Mouse (Mus musculus): ENCODE data around the gene Ranbp10. TPM values are rescaled to one million over a fixed set of nuclear protein-coding genes. Genes with fewer than 3 reads are reported as not detected.
"Not testable (repeated sequence)": the region's sequence is repeated elsewhere in the genome, so short reads cannot be mapped to it uniquely, and the experiment has no call there.

The Ranbp10 gene
- total RNA-seq, 1 experiment from 2014 or later, result 29.5 TPM

DNA sequence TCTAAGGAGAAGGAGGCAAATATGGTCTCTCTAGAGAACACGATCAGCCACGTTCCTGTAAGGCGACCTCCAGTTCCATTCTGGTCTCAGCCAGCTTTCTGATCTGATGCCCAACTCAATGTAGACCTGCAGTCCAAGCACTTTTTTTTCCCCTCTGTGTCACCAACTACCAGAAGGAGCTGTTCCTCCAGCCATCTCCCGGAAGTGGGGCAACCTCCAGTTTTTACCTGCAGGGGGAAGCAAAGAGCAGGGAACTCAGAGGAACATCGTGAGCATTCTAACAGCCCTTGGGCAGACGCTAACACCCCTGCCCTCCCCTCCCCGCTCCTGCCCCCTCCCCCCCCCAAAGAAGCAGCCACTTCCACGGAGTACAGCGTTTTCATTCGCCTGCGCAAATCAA, 8.2 kb upstream of the Ranbp10 start:
- peak; percentile 74 for DNase-seq

DNA sequence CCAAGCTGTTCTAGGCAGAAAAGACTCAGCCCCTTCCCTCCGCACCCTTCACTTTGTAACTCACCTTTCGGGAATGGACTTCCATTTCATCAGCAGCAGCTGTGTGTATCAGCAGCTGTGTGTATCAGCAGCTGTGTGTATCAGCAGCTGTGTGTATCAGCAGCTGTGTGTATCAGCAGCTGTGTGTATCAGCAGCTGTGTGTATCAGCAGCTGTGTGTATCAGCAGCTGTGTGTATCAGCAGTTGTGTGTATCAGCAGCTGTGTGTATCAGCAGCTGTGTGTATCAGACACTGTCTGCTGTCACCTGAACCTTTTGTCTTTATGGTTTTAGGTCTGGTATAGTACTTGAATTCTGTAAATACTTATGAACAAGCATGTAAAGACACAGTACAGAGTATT, 6.6 kb upstream of the Ranbp10 start:
- not testable (repeated sequence) for DNase-seq

DNA sequence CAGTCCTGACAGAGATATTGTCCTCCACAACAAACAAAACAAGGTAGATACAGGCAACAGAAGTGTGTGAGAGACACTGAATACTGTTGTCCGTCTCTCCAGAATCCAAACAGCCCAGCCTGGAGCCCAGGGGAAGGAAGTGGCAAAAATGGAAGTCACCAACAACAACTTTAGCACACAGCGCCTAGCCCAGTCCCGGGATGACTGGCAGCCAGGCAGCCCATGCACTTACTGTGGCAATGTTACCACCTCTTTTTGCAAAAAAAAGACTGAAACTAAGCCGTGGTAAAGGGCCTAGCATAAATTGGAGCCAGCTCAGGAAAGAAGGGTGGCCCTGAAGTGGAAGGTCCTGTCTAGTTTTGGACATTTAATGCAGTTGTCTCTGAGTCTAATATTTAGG, 771 bp downstream of the Ranbp10 start:
- no peak for DNase-seq

DNA sequence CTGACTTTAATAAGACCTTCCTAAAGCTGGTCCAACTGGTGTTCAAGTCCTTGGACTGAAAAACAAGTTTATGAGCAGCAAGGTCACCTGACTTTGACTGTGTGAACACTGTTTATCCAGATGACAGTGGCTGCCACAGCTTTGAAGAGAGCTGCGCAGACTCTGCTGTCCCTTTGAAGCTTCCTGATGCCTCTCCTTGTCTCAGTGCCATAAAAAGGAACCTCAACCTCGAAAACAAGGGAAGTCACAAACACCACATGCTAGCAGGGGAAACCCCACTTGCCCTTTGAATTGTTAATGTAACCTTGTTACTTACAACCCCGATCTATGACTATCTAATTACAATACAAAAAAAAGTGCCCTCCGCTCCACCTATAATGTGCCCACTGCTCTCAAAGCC, 1.6 kb downstream of the Ranbp10 start:
- no peak for DNase-seq

DNA sequence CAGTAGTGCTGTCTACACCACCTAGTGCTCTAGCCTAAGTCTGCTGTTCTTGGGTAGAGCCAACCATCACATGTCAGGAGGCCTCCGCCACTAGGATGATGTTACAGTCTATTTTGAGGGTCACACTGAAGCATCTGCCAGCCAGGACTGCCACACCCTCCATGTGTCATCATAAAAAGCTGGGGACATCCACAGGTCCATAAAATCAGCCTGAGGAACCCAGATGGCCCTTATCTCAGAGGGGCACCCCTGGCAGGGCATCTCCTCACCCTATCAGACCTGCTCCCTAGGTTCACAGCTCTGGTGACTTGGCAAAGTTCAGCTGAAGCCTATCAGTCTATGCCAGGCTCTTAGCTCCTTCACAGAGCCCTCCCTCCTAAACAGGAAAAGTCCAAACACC, 6.2 kb downstream of the Ranbp10 start:
- DNase-seq, result no peak

DNA sequence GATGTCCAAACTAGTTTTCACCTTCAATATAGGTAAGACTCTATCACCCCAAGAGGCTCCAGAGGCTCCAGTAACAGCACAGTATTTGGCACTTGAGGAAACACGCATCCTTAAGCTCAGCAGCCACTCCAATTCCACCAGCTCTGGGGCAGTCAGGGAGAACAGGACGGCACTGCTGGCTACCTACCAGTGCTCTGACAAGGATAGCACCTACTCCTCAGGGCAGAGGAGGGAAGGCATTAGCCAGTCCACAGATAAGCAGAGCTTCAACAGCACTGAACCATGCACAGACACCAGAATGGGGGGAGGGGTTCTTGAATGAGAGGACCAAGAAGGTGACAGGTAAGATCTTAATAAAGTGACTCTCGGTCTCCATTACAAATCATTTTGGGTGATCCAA, 7.5 kb downstream of the Ranbp10 start:
- DNase-seq, result no peak

DNA sequence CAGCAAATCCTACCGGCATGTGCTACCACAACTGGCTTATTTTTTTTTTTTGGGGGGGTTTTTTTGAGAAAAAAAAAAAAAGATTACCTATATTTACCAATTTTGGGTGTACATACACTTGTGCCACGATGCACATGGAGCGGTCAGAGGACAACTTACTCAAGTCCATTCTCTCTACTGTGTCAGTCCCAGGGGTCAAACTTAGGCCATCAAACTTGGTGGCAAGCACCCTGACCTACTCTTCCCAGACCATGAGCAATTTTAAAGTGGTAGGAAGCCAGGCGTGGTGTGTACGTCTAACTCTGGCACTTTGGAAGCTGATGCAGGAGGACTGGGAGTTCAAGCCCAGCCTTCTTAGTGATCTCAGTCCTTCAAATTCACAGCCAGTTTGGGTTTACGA, 13.9 kb downstream of the Ranbp10 start:
- no peak for DNase-seq

DNA sequence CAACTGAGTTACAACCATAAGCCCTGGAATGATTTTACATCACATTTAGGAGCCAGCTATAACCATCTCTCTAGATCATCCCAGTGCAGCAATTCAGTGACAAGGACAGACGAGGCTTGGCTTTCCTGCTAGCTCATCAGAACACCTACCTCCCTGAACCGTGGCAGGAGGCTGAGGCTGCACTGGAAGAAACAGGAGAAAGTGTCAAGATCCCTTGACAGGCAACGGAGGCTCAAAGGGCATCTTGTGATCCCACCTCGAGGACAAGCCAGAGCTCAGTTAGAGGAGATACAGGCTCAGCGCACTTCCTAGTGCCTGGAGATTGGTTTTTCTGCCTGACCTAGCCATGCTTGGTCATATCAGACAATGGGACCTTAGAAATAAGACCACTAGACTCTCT, 14.6 kb downstream of the Ranbp10 start:
- no peak for DNase-seq

DNA sequence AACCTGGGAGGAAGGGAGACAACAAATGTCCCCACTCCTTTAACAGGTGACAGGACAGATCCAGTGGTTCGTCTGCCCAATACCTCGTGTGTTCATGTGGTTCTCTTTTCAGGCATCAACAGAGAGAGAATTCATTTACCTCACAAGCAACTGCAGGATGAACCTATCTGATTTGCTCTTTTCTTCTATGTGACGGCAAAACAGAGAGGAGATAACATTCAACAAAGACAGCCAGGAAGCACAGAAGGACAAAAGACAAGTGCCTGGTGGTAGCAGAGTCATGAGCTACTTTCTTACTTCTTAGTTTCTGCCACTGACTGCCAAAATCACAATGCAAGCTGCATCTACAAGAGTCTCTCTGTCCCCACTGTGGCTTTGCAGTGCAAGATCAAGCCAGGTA, 15.6 kb downstream of the Ranbp10 start:
- DNase-seq, result no peak

DNA sequence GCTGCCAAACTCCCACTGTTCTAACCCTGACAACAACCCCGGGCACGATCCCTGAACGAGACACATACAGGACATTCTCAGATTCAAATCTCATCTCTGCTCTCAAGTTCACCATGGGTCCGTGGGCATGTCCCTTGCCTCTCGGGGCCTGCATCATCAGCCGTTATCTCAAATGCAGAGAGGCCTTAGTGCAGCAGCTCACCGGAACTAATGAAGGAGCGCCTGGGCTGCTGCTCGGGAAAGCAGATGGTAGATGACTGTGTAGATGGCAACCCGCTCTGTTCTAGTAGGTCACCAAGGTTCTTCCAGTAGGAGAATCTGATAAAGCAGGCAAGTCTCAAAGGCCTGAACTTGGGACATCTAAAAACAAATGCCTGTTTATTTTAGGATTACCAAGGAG, 16.1 kb downstream of the Ranbp10 start:
- DNase-seq, result no peak

DNA sequence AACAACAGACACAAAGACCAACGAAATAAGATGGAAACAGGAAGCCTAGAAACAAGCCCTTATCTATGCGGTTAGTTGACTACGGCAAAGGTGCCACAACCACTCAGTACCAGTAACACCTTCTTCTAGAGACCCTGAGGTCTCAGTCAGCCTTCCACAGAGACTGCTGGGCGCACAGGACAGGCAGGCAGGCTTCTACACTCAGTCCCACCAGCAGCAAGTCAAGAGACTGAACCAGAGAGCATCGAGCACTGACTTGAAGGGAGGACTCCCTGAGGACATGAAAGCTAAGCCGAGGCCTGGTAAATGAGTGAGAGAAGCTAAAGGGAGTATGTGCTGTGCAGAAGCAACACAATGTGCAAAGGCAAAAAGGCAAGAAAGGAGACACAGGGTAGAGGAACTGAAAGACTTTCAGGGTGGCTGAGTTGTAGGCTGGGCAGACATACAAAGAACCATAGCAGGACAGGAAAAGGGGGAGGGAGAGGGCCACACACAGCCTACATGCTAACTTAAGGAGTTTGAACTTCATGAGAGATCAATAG, 16.8 kb downstream of the Ranbp10 start:
- DNase-seq, result no peak

DNA sequence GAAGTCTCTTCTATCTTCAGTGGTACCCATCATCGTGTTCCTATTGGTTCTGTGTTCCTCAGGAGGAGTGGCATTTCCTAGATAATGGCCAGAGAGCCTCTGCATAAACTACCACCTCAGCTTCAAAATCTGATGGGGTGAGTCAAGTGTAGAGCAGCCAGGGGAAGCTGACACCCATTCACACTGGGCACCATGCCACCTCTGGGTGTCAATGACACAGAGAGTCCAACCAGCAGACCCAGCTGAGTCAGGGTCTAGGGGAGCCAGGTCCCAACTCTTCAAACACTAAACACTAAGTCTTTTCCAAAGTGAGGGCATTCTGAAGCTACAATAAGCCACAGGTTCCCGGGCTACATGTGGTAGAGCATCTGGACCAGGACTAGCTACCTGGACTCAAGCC, 18.7 kb downstream of the Ranbp10 start:
- peak; percentile 62 for DNase-seq

DNA sequence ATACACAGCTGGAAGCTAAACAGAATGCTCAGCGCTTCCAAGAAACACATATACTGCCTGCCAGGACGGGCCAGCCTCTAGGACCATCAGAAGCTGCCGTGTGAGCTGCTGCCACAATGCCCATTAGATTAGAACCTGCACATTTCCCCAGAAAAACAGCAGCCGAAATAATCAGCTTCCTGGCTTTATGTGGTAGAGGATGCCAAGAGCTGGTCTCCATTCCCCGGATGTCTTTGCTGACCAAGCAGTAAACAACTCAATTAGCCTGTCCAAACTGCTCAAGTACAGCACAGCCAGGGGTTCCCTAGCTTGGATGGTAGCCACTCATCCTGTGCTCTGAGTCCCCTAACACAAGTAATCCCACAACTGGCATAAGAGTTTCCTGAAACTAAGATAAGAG, 19.4 kb downstream of the Ranbp10 start:
- DNase-seq, result no peak

DNA sequence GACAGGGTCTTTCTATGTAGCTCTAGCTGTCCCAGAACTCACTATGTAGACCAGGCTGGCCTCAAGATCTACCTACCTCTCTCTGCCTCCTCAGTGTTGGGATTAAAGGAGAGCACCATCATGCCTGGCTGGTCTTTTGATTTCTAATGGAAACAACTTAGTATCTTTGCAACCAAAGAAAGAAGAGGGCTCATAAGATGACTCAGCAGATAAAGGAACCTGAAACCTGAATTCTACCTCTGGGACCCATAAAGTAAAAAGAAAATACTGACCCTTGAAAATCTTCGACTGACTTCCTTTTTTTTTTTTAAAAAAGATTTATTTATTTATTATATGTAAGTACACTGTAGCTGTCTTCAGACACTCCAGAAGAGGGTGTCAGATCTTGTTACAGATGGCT, 21.2 kb downstream of the Ranbp10 start:
- DNase-seq, result no peak

DNA sequence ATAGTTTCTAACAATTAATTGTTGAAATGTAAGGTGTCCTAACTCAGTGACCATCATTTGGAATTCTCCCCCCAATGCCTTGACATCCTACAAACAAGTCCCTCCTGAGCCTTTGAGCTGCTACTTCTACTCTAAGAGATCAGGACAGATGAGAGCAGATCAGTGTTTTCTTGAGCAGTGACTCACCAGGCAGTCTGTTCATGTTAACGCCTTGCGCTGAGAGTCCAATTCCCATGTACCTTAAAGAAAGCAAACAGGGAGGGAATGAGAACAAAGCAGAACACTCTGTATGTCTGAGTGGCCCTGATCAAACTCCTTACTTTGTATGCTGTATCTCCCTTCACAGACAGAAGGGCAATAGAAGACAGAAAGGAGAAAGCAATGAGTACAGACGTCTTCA, 21.8 kb downstream of the Ranbp10 start:
- no peak for DNase-seq

DNA sequence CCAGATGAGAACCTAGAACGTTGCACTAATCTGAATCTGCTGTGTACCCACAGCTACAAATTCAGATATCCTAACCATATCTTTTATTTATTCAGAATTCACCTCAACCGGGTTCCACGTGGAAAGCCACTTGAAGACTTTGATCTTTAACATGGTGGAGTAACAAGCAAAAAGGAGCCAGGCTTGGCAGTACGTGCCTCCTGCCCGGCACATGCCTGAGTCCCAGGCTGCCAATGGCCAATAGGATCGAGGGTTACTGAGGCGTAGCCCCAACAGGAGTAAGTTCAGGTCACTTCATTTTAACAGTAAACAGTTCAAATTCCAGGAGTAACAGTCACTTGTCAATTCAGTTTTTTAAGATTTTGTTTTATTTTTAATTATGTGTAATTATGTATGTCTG, 22.4 kb downstream of the Ranbp10 start:
- no peak for DNase-seq

DNA sequence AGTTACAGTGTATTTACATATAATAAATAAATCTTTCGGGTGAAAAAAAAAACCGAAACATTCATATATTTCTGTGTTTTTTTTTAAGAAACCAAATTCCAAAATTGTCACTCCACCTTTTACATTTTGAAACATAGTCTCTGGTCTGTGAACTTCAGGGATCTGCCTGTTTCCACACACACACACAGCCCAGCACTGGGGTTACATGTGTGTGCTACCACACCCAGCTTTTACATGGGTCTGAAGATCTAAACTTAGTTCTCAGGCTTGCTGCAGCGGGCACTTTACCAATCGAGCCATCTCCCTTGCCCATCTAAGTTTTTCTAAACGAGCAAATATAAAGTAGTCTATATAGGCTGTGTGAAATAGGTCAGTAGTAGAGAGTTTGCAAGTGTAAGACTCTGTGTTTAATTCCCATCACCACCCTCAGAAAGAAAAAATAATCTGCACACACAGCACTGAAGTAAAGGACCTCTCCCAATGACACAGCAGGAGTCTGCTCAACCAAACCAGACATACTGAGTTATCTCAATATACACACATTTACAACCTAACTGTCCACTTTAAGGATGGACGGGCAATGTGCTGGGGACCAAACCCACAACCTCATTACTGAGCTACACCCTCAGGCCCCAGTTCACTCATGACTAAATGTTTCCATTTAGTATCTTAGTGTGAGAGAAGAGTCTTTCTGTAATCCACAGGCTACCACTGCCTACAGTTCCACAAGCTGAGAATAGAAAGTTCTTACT, 25.8 kb downstream of the Ranbp10 start:
- DNase-seq, result no peak

DNA sequence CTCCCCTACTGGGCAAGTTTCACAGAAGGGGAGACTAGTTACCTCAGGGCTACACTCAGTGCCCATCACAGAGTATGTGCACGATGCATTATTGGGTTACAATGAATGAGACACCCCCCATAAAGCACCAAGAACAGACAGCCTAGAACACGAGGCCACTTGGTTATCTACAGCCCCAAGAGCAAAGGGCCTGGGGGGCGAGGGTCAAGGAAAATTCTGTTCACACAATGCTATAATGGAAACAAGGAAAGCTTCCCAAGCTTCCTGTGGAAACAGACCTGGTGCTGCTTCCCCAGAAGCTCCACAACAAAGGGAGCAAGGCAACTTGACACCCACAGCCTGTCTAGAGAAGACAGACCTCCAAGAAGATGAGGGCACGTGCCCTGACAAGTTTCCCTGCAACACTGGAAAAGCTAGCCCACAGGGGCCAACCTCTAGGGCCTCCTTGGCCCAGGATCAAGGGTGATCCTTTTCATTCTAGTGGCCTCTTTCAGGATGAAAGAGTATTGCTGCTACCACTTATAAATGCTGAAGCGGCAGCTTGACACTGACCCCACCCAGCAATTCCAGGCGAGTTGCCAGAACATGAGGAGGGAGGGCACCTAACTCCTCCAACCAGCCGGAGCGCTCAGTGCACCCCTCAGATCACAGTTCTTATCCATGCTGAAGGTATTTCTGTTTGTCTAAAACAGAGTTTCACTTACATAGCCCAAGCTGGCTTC, 27.9 kb downstream of the Ranbp10 start:
- peak; percentile 82 for DNase-seq

DNA sequence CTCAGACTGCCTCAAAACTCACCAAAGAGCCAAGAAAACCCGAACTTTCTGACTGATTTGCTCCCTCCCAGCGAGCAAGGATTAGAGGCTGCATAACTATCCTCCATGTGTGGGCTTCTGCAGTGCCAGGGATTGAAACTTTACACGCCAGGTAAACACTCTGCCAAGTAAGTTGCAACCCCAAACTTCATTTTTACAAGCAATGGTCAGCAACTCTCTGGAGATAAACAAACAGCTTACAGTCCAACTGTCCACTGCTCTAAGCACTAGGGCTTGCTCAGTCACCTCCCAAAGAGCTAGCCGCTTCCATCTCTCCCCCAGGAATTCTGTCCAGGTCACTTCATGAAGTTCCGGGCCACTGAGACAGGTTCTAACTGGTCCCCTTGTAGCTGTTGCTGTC, 28.7 kb downstream of the Ranbp10 start:
- DNase-seq, result no peak

DNA sequence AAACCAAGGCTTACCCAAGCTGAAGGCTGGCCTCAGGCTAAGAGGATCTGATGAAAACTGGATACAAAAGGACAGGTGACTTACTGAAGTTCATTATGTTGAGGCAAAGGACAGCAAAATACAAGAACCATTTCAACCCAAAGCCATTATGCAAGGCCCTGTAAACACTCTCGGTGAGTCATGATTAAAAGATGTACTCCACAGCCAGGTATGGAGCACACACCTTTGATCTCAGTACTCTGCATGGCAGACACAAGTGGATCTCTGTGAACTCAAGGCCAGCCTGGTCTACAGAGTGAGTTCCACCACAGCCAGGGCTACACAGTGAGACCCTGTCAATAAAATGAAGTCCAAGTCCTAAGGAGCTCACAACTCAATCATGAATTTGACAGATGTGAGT, 31.4 kb downstream of the Ranbp10 start:
- DNase-seq, result no peak

DNA sequence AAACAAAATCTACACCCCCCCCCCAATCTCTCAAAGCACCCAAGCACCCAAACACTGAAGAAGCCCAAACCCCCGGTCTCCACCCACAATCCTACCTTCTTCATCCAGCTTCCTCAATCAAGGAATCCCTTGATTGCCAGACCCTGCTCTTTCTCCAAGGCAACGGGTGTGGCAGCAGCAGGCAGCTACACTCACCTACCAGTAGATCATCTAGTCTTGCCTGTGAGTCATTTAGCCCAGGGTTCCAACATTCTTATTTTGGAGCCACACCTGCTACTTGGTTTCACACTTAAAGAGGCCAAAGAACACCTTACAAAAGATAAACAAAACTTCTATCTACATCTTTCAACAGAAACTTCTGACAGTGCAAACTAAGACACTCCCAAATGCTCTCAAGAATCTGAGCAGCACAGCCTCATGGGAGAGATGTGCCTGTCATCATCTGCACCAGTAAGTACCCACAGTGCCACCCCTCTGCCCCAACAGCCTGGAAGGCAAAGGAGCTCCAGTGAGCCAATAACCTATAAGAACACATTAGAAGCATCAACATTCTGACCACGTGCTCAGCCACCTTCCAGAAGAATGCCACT, 33.0 kb downstream of the Ranbp10 start:
- DNase-seq, result no peak

DNA sequence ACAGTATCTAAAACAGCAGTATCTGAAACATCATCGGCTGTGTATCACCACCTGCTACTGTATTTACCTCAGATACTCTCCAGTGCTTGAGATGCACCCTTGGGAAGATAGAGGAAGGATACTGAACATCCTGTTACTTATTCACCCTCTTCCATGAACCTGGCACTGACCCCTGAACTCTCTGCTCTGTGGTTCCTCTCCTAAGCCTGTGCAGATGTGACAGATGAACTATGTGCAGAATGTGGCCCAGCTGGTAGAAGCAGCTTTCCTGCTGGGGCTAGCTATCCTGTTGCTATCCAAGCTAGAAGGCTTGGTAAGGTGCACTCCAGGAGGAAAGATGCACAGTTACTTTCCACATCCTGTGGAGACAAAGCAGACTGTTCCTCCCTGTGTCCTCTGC, 33.8 kb downstream of the Ranbp10 start:
- no peak for DNase-seq

DNA sequence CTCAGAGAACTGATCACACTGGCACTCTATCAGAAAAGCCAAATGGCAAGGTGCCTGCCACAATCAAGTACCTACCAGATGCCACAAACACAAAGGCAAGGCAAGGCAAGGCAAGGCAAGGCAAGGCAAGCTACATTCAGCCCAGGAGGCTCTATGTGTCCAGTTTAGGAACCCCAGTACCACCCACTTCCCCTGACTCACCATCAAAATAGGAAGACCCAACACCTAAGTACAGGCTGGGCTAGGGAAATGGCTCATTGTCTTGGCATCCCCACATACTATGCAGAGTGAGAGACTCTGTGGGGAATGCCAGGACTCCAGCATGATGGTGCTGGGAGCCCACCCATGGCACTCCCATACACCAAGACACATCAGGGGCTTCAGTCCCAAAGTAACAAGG, 37.5 kb downstream of the Ranbp10 start:
- no peak for DNase-seq

DNA sequence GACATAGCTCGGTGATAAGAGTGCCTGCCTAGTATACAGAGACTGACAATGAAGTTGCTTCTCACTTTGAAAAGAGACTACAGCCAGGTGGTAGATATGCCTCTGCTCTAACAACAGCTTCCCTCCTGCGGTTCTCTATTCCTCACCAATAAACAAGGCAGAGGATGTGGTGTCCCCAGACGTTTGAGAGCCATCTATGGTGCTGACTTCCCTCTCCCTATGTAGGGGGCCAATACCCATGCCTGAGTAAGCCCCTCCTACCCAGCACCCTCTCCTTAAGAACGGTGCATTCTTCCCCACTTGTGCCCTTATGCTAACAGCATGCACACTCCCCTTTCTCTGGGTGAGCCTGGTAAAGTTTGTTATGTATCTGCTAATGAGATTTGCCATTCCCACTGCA, 38.2 kb downstream of the Ranbp10 start:
- no peak for DNase-seq

Data from adrenal gland, postnatal 25 days (tissue).